Mouse (Mus musculus): ENCODE measurements around the gene Plk1.

Plk1 gene

GRCm38 (mm10) chr7:122191097-122191496 lies 31.9 kb downstream of the Plk1 start:
- no peak for DNase-seq (ENCODE audit: low spot score in 2 of 2)

- no peak for DNase-seq (ENCODE audit: low spot score in 2 of 2)
Observed at GRCm38 (mm10) chr7:122193919-122194318, 34.7 kb downstream of the Plk1 start.

GRCm38 (mm10) chr7:122196771-122197170 lies 37.5 kb downstream of the Plk1 start:
- DNase-seq (ENCODE audit: low spot score in 2 of 2), result no peak

DNA sequence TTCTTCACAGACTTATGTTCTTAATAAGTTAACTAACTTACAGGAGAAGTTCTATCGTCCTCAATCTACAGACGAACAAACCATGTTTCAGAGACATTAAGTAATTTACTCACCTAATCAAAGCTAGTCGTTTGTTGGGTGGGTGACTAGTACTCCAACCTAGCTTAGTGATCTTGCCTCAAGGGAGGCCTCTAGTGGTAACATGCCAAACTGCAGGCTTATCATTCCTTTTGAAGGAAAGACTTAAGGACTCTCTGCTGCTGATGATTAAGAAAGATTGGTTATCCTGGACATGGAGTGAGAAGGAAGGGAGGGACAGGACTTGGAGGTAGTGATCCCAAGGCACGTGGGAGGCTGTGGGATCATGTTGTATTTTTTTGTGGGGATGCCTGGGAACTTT lies 38.1 kb downstream of the Plk1 start:
- peak; percentile 27 to 35 for DNase-seq (ENCODE audit: low spot score in 2 of 2)

DNA sequence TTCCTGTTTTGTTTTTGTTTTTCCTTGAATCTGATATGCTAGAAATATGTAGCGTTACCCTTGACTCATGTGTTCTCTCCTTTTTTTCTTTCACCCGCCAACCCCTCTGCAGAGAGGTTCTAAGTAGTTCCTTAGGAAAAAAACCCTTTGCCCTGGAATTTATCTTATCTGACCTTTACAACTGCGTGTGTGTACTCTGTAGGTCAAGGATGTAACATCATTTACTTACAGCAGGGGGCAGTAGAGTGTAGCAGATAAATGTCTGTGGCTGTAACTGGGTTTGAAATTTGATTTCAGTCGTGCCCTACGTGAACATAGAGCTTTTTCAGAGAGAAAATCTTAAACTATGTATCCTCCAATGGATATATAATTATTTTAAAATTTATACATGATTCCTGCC lies 40.1 kb downstream of the Plk1 start:
- DNase-seq (ENCODE audit: low spot score in 2 of 2), result peak in 1 of 2 experiments; percentile 19

GRCm38 (mm10) chr7:122203936-122204335 lies 44.7 kb downstream of the Plk1 start:
- DNase-seq (ENCODE audit: low spot score in 2 of 2), result no peak

DNA sequence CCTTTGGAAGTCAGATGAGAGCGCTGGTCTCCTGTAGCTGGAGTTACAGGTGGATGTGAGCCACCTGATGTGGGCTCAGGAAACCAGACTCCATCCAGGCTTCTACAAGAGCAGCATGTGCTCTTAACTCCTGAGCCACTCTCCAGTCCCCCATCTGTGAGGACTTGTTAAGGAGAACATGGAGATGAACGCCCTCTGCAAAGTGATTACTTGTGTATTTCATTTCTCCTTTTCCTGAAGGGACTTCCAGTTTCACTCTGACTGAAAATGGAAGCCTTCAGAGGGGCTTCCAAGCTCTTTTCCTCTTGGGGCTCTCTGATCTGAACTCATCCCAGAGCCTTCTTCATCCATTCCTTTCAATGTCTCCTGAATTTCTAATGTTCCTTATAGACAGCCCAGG lies 46.9 kb downstream of the Plk1 start:
- DNase-seq (ENCODE audit: low spot score in 2 of 2), result no peak

GRCm38 (mm10) chr7:122208276-122209021 lies 49.2 kb downstream of the Plk1 start:
- no peak for DNase-seq (ENCODE audit: low spot score in 2 of 2)

GRCm38 (mm10) chr7:122219315-122219801 lies 60.1 kb downstream of the Plk1 start, which contains the start of gene Chp2:
Chp2 (plus strand) TSS chr7:122219496.
- DNase-seq (ENCODE audit: low spot score in 2 of 2), result peak; percentile 13 to 24

Measured in spleen, postnatal 36 days (tissue).